Mouse (Mus musculus): Measurements from ENCODE around the gene 1700092M07Rik. TPM values are rescaled to one million over a fixed set of nuclear protein-coding genes. Genes with fewer than 3 reads are reported as not detected.

The 1700092M07Rik gene
- polyA plus RNA-seq, 1 experiment from 2014 or later = 2.8 TPM

GRCm38 (mm10) chr19:8760757-8761156, 20.2 kb downstream of the 1700092M07Rik start:
- WGBS = 95% methylated on average over 2 of the region's 2 CpGs
- Histone ChIP-seq H3K36me3 (replicated peaks) (peaks cover 37% of the 10 kb centered on the region), H3K9ac (no peak overlapping the region), H3K27me3 (no peaks in the 10 kb centered on the region), H3K9me3 (peaks cover 6% of the 10 kb centered on the region; the same call in 1 of the 2 replicates), H3K4me2 (no peak overlapping the region), H3K4me3 (replicated peaks) (no peak overlapping the region), H3K27ac (no peak overlapping the region), H3K4me1 (peaks cover 23% of the 10 kb centered on the region)
- ATAC-seq (ENCODE audit: low FRiP score) = no peak

- H3K27ac ChIP-seq = no peak overlapping the region
- no peak overlapping the region for H3K4me3 ChIP-seq (replicated peaks)
- no peak for ATAC-seq (ENCODE audit: low FRiP score)
- H3K36me3 ChIP-seq (replicated peaks) = peaks cover 62% of the 10 kb centered on the region
- H3K4me1 ChIP-seq = peaks cover 8% of the 10 kb centered on the region
- H3K27me3 ChIP-seq = no peaks in the 10 kb centered on the region
- H3K9me3 ChIP-seq = peaks cover 7% of the 10 kb centered on the region; the same call in 1 of the 2 replicates
- no peak overlapping the region for H3K9ac ChIP-seq
- 91% methylated on average over 4 of the region's 4 CpGs for WGBS
- no peak overlapping the region for H3K4me2 ChIP-seq
Observed at GRCm38 (mm10) chr19:8763276-8763675, 22.8 kb downstream of the 1700092M07Rik start.

GRCm38 (mm10) chr19:8765562-8765961, 25.0 kb downstream of the 1700092M07Rik start:
- Histone ChIP-seq H3K9me3 (peaks cover 7% of the 10 kb centered on the region; the same call in 1 of the 2 replicates), H3K27me3 (no peaks in the 10 kb centered on the region), H3K4me1 (0 out of 2 replicates have a peak, but pooled peaks cover 1% of the 10 kb centered on the region), H3K36me3 (replicated peaks) (peaks cover 82% of the 10 kb centered on the region), H3K4me3 (replicated peaks) (no peak overlapping the region), H3K27ac (no peak overlapping the region), H3K9ac (no peak overlapping the region), H3K4me2 (no peak overlapping the region)
- no peak for ATAC-seq (ENCODE audit: low FRiP score)
- WGBS = over 99% methylated on average over 9 of the region's 9 CpGs

GRCm38 (mm10) chr19:8770567-8771270, 30.2 kb downstream of the 1700092M07Rik start, which contains the start of gene Tmem223:
TSS of gene Tmem223 (plus strand) at chr19:8770996.
- H3K36me3 ChIP-seq (replicated peaks) = peaks cover 65% of the 10 kb centered on the region
- peak; percentile 63 for ATAC-seq (ENCODE audit: low FRiP score)
- H3K27ac ChIP-seq = peak within 1 kb of the TSS; percentile 93

GRCm38 (mm10) chr19:8772996-8773395, 32.5 kb downstream of the 1700092M07Rik start:
- no peak for ATAC-seq (ENCODE audit: low FRiP score)
- no peak overlapping the region for H3K9ac ChIP-seq
- WGBS = 89% methylated on average over 5 of the region's 5 CpGs

More at GRCm38 (mm10) chr19:8770567-8771270, 30.2 kb downstream of the 1700092M07Rik start, which contains the start of gene Tmem223:
- Histone ChIP-seq H3K4me1 (peaks cover 33% of the 10 kb centered on the region), H3K4me2 (peak within 1 kb of the TSS; percentile 70), H3K27me3 (no peaks in the 10 kb centered on the region), H3K9me3 (peaks cover 2% of the 10 kb centered on the region; the same call in 1 of the 2 replicates), H3K9ac (peak within 1 kb of the TSS; percentile 93), H3K4me3 (replicated peaks) (peak within 1 kb of the TSS; percentile 77)
- WGBS = 19% methylated on average over 29 of the region's 29 CpGs

GRCm38 (mm10) chr19:8773409-8773808, 32.9 kb downstream of the 1700092M07Rik start:
- WGBS = 66% methylated on average over 6 of the region's 6 CpGs
- Histone ChIP-seq H3K9me3 (no peaks in the 10 kb centered on the region), H3K4me3 (replicated peaks) (peak overlapping the region; percentile 77), H3K4me2 (peak overlapping the region; percentile 98), H3K9ac (peak overlapping the region; percentile 92; the same call in 1 of the 2 replicates), H3K27ac (0 out of 2 replicates have a peak overlapping the region, but pooled peaks have one; percentile 19), H3K4me1 (peaks cover 34% of the 10 kb centered on the region), H3K36me3 (replicated peaks) (peaks cover 44% of the 10 kb centered on the region), H3K27me3 (no peaks in the 10 kb centered on the region)
- ATAC-seq (ENCODE audit: low FRiP score) = no peak

More at GRCm38 (mm10) chr19:8772996-8773395, 32.5 kb downstream of the 1700092M07Rik start:
- Histone ChIP-seq H3K4me2 (peak overlapping the region; percentile 98), H3K27me3 (no peaks in the 10 kb centered on the region), H3K36me3 (replicated peaks) (peaks cover 44% of the 10 kb centered on the region), H3K4me3 (replicated peaks) (0 out of 2 replicates have a peak overlapping the region, but pooled peaks have one; percentile 77), H3K27ac (peak overlapping the region; percentile 19; the same call in 1 of the 2 replicates), H3K9me3 (no peaks in the 10 kb centered on the region), H3K4me1 (peaks cover 34% of the 10 kb centered on the region)

- H3K9ac ChIP-seq = peak within 1 kb of the TSS; percentile 92
- H3K36me3 ChIP-seq (replicated peaks) = peaks cover 40% of the 10 kb centered on the region
- H3K4me3 ChIP-seq (replicated peaks) = peak within 1 kb of the TSS; percentile 77
- H3K27me3 ChIP-seq = no peaks in the 10 kb centered on the region
- peak; percentile 95 for ATAC-seq (ENCODE audit: low FRiP score)
- peak within 1 kb of the TSS; percentile 98 for H3K27ac ChIP-seq
- peak within 1 kb of the TSS; percentile 98 for H3K4me2 ChIP-seq
- H3K9me3 ChIP-seq = no peaks in the 10 kb centered on the region
- H3K4me1 ChIP-seq = peaks cover 34% of the 10 kb centered on the region
- WGBS = under 1% methylated on average over 68 of the region's 68 CpGs
Observed at GRCm38 (mm10) chr19:8774086-8774835, 33.7 kb downstream of the 1700092M07Rik start, which contains the start of gene Tmem179b. TSS of gene Tmem179b (minus strand) at chr19:8774467.

GRCm38 (mm10) chr19:8774951-8775421, 34.5 kb downstream of the 1700092M07Rik start:
- ATAC-seq (ENCODE audit: low FRiP score) = no peak; the same call in none of the 2 replicates
- H3K27me3 ChIP-seq = no peaks in the 10 kb centered on the region
- no peaks in the 10 kb centered on the region for H3K9me3 ChIP-seq
- H3K4me2 ChIP-seq = peak overlapping the region; percentile 98
- H3K4me1 ChIP-seq = peaks cover 34% of the 10 kb centered on the region
- 6% methylated on average over 20 of the region's 20 CpGs for WGBS
- peak overlapping the region; percentile 77 for H3K4me3 ChIP-seq (replicated peaks)
- H3K36me3 ChIP-seq (replicated peaks) = peaks cover 37% of the 10 kb centered on the region
- H3K9ac ChIP-seq = peak overlapping the region; percentile 92
- peak overlapping the region; percentile 98 for H3K27ac ChIP-seq

GRCm38 (mm10) chr19:8786008-8786781, 45.7 kb downstream of the 1700092M07Rik start, which contains the start of gene Taf6l:
TSS of gene Taf6l (minus strand) at chr19:8786417.
- Histone ChIP-seq H3K27me3 (no peaks in the 10 kb centered on the region), H3K4me3 (replicated peaks) (peak within 1 kb of the TSS; percentile 78), H3K4me1 (peaks cover 22% of the 10 kb centered on the region), H3K27ac (peak within 1 kb of the TSS; percentile 76), H3K9ac (peak within 1 kb of the TSS; percentile 77), H3K36me3 (replicated peaks) (peaks cover 32% of the 10 kb centered on the region), H3K4me2 (peak within 1 kb of the TSS; percentile 72), H3K9me3 (no peaks in the 10 kb centered on the region)
- ATAC-seq (ENCODE audit: low FRiP score) = peak; percentile 100
- WGBS = 1% methylated on average over 32 of the region's 32 CpGs

- H3K36me3 ChIP-seq (replicated peaks) = peaks cover 29% of the 10 kb centered on the region
- peaks cover 22% of the 10 kb centered on the region for H3K4me1 ChIP-seq
- no peak for ATAC-seq (ENCODE audit: low FRiP score)
- no peak overlapping the region for H3K9ac ChIP-seq
- 21% methylated on average over 3 of the region's 3 CpGs for WGBS
- H3K27me3 ChIP-seq = no peaks in the 10 kb centered on the region
- H3K27ac ChIP-seq = no peak overlapping the region
- no peak overlapping the region for H3K4me3 ChIP-seq (replicated peaks)
- no peaks in the 10 kb centered on the region for H3K9me3 ChIP-seq
- H3K4me2 ChIP-seq = no peak overlapping the region
Observed at GRCm38 (mm10) chr19:8788521-8788920, 48.0 kb downstream of the 1700092M07Rik start.

- Histone ChIP-seq H3K27me3 (no peaks in the 10 kb centered on the region), H3K4me1 (peaks cover 22% of the 10 kb centered on the region), H3K9ac (no peak overlapping the region), H3K9me3 (no peaks in the 10 kb centered on the region), H3K36me3 (replicated peaks) (peaks cover 29% of the 10 kb centered on the region), H3K27ac (0 out of 2 replicates have a peak overlapping the region, but pooled peaks have one; percentile 6), H3K4me2 (no peak overlapping the region), H3K4me3 (replicated peaks) (no peak overlapping the region)
- WGBS = 41% methylated on average over 1 of the region's 1 CpGs
- no peak for ATAC-seq (ENCODE audit: low FRiP score)
Observed at GRCm38 (mm10) chr19:8789171-8789570, 48.7 kb downstream of the 1700092M07Rik start.
